Comparison of ENCODE assay signal across 7 mouse cellular contexts in the genomic region with DNA sequence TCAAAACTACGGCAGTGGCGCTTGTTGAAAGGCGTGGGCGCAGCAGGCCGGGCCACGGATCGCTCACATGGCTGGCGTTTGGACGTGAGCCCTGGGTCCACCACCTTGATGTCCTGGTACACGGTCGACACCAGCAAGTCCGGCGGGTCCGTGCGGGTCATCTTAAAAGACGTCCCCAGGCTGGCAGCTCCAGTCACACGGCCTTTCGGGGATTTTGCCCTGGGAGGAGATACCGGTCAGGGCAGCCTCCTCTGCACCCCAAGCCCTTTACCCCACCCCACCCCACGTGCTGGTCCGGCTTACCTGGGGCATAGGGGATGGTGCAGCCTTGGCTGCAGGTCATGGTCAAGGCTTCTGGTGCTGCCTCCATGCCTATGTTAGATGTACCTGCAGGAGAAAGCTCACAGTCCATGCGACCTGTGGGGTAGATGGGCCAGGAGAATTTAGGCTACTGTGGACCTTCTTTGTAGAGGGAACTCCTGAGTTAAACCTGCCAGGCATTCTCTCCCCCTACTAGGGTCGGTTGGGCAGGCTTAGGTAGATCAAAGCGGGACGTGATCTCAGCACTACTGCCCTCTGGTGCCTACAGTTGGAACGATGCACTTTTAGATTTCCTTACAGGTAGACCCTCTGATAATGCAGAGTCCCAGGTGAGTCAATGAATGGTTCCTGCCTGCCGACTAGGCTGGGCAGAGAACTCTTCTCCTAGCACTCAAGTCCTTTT. TPM values are rescaled to one million over a fixed set of nuclear protein-coding genes. Genes with fewer than 3 reads are reported as not detected.
DNase-seq lines count a peak whose midpoint lies in the region; ATAC-seq and TF ChIP-seq lines count a peak whose summit lies in the region.

No protein-coding gene starts in this region.

- H3K4me1 ChIP-seq in embryonic facial prominence, embryonic 12.5 days: peaks cover 51% of the 10 kb centered on the region
- peaks cover 11% of the 10 kb centered on the region for H3K4me1 ChIP-seq in liver, adult 2 months (ENCODE audit: control insufficient read depth, insufficient read depth, low read length)
- H3K4me1 ChIP-seq in neural tube, embryonic 12.5 days: peaks cover 70% of the 10 kb centered on the region

- H3K36me3 ChIP-seq in embryonic facial prominence, embryonic 12.5 days: peaks cover 22% of the 10 kb centered on the region
- H3K36me3 ChIP-seq in liver, adult 2 months (ENCODE audit: control insufficient read depth, insufficient read depth, low read length): peaks cover 3% of the 10 kb centered on the region; the same call in 1 of the 2 replicates
- peaks cover 20% of the 10 kb centered on the region for H3K36me3 ChIP-seq in neural tube, embryonic 12.5 days

- no peaks in the 10 kb centered on the region for H3K9me3 ChIP-seq in embryonic facial prominence, embryonic 12.5 days
- no peaks in the 10 kb centered on the region for H3K9me3 ChIP-seq in neural tube, embryonic 12.5 days

- no peak overlapping the region for H3K9ac ChIP-seq in embryonic facial prominence, embryonic 12.5 days
- no peak overlapping the region for H3K9ac ChIP-seq in liver, adult 2 months (ENCODE audit: low read depth, low read length)
- H3K9ac ChIP-seq in neural tube, embryonic 12.5 days: no peak overlapping the region

- 5% methylated on average over 27 of the region's 27 CpGs for WGBS in embryonic facial prominence, embryonic 12.5 days
- 2% methylated on average over 27 of the region's 27 CpGs for WGBS in liver, adult 2 months
- 6% methylated on average over 27 of the region's 27 CpGs for WGBS in neural tube, embryonic 12.5 days

- peak overlapping the region; percentile 25; the same call in 1 of the 2 replicates for H3K4me3 ChIP-seq in embryonic facial prominence, embryonic 12.5 days
- no peak overlapping the region for H3K4me3 ChIP-seq in liver, adult 2 months (ENCODE audit: insufficient read depth, low read depth, low read length)
- peak overlapping the region; percentile 0; the same call in 1 of the 2 replicates for H3K4me3 ChIP-seq in neural tube, embryonic 12.5 days

- TF ChIP-seq CTCF in liver, adult 2 months (IDR thresholded peaks at IDR 0.05; ENCODE audit: low read depth, low read length): peak; percentile 63

- DNase-seq in CD8-positive naive resting alpha-beta T cell, adult 2 months (ENCODE audit: low read depth in 2 of 2, low spot score in 2 of 2): peak; percentile 54 to 70
- peak; percentile 3 for DNase-seq in Muller cell, postnatal 12 days (ENCODE audit: inconsistent ontology term)
- DNase-seq in liver, adult 2 months (ENCODE audit: extremely low read depth, low read depth, low spot score): no peak
- DNase-seq in urinary bladder, postnatal 4 days (ENCODE audit: low spot score in 2 of 2): no peak

- no peaks in the 10 kb centered on the region for H3K79me2 ChIP-seq in liver, adult 2 months (ENCODE audit: control insufficient read depth, insufficient read depth, low read length)

- no peak for TF ChIP-seq POLR2A in liver, adult 2 months (IDR thresholded peaks at IDR 0.05; ENCODE audit: extremely low read depth, insufficient read depth, low read length)

- no peak for ATAC-seq in embryonic facial prominence, embryonic 12.5 days (ENCODE audit: insufficient number of reproducible peaks, insufficient read depth, low FRiP score, low TSS enrichment)
- ATAC-seq in inflammation-experienced regulatory T-cells, adult 6 months: peak; percentile 57
- no peak for ATAC-seq in neural tube, embryonic 12.5 days (ENCODE audit: low FRiP score, low read depth)

- no peak overlapping the region for H3K27ac ChIP-seq in embryonic facial prominence, embryonic 12.5 days
- H3K27ac ChIP-seq in liver, adult 2 months (replicated peaks; ENCODE audit: insufficient read depth, low read depth, low read length): no peak overlapping the region
- H3K27ac ChIP-seq in neural tube, embryonic 12.5 days: no peak overlapping the region

- H3K4me2 ChIP-seq in embryonic facial prominence, embryonic 12.5 days (replicated peaks): peak overlapping the region; percentile 40
- peak overlapping the region; percentile 37 for H3K4me2 ChIP-seq in neural tube, embryonic 12.5 days (replicated peaks)

- peaks cover 58% of the 10 kb centered on the region for H3K27me3 ChIP-seq in embryonic facial prominence, embryonic 12.5 days
- peaks cover 30% of the 10 kb centered on the region for H3K27me3 ChIP-seq in liver, adult 2 months (ENCODE audit: control insufficient read depth, insufficient read depth, low read length)
- H3K27me3 ChIP-seq in neural tube, embryonic 12.5 days (replicated peaks): peaks cover 59% of the 10 kb centered on the region

RNA-seq across cellular contexts. Expression of a gene that starts 1.7 kb away (rescaled TPM):
- polyA plus RNA-seq in embryonic facial prominence, embryonic 12.5 days (2016; fragmentation: Nextera tagmentation; extraction: Ambion mirVana): 0.20 and 0.24 TPM in 2 replicates
- polyA plus RNA-seq in inflammation-experienced regulatory T-cells, adult 6 months (2017; shearing (Covaris generic)): under 1 TPM in 1 of 3 experiments, not detected in 2; 0.07 TPM
- not detected in 2 replicates for total RNA-seq in liver, adult 2 months (2014; rRNA removed)
- polyA plus RNA-seq in liver, adult 2 months (2012; rRNA removed): 0.06 and 0.07 TPM in 2 replicates
- polyA plus RNA-seq in neural tube, embryonic 12.5 days (2016; fragmentation: Nextera tagmentation; extraction: Ambion mirVana): 2.3 and 3.0 TPM in 2 replicates

RNA-seq across cellular contexts. Expression of a gene that starts 4.9 kb away (rescaled TPM):
- polyA plus RNA-seq in embryonic facial prominence, embryonic 12.5 days (2016; fragmentation: Nextera tagmentation; extraction: Ambion mirVana): 156 and 177 TPM in 2 replicates
- 10 to 100 TPM; 37.0 to 64.3 (median 56.2) TPM for polyA plus RNA-seq in inflammation-experienced regulatory T-cells, adult 6 months (2017; shearing (Covaris generic))
- 6.7 and 8.2 TPM in 2 replicates for total RNA-seq in liver, adult 2 months (2014; rRNA removed)
- polyA plus RNA-seq in liver, adult 2 months (2012; rRNA removed): 38.3 and 39.4 TPM in 2 replicates
- 169 and 176 TPM in 2 replicates for polyA plus RNA-seq in neural tube, embryonic 12.5 days (2016; fragmentation: Nextera tagmentation; extraction: Ambion mirVana)

RNA-seq across cellular contexts. Expression of a gene that starts 5.3 kb away (rescaled TPM):
- polyA plus RNA-seq in embryonic facial prominence, embryonic 12.5 days (2016; fragmentation: Nextera tagmentation; extraction: Ambion mirVana): 4.2 and 10.1 TPM in 2 replicates
- polyA plus RNA-seq in inflammation-experienced regulatory T-cells, adult 6 months (2017; shearing (Covaris generic)): 1 to 10 TPM in 2 of 3 experiments, under 1 TPM in 1; 0.85 to 2.2 (median 1.3) TPM
- 7.5 and 7.8 TPM in 2 replicates for total RNA-seq in liver, adult 2 months (2014; rRNA removed)
- 1.5 and 2.0 TPM in 2 replicates for polyA plus RNA-seq in liver, adult 2 months (2012; rRNA removed)
- polyA plus RNA-seq in neural tube, embryonic 12.5 days (2016; fragmentation: Nextera tagmentation; extraction: Ambion mirVana): 1.7 and 4.8 TPM in 2 replicates

RNA-seq across cellular contexts. Expression of a gene that starts 22.3 kb away (rescaled TPM):
- 310 and 331 TPM in 2 replicates for polyA plus RNA-seq in embryonic facial prominence, embryonic 12.5 days (2016; fragmentation: Nextera tagmentation; extraction: Ambion mirVana)
- 100 to 1,000 TPM; 246 to 394 (median 269) TPM for polyA plus RNA-seq in inflammation-experienced regulatory T-cells, adult 6 months (2017; shearing (Covaris generic))
- total RNA-seq in liver, adult 2 months (2014; rRNA removed): 206 and 247 TPM in 2 replicates
- 153 and 186 TPM in 2 replicates for polyA plus RNA-seq in liver, adult 2 months (2012; rRNA removed)
- polyA plus RNA-seq in neural tube, embryonic 12.5 days (2016; fragmentation: Nextera tagmentation; extraction: Ambion mirVana): 386 TPM in 2 replicates

RNA-seq across cellular contexts. Expression of a gene that starts 28.4 kb away (rescaled TPM):
- 79.0 and 84.9 TPM in 2 replicates for polyA plus RNA-seq in embryonic facial prominence, embryonic 12.5 days (2016; fragmentation: Nextera tagmentation; extraction: Ambion mirVana)
- 10 to 100 TPM; 14.0 to 28.3 (median 18.0) TPM for polyA plus RNA-seq in inflammation-experienced regulatory T-cells, adult 6 months (2017; shearing (Covaris generic))
- total RNA-seq in liver, adult 2 months (2014; rRNA removed): 11.7 and 15.4 TPM in 2 replicates
- polyA plus RNA-seq in liver, adult 2 months (2012; rRNA removed): 20.6 and 29.6 TPM in 2 replicates
- 78.3 and 82.5 TPM in 2 replicates for polyA plus RNA-seq in neural tube, embryonic 12.5 days (2016; fragmentation: Nextera tagmentation; extraction: Ambion mirVana)

Comparison
In these comparisons a context has a peak if more than half of its experiments do, and no peak if none do; other contexts are left out.
1. DNase-seq: peak in CD8-positive naive resting alpha-beta T cell, adult 2 months (2 of 2) and Muller cell, postnatal 12 days (single experiment); none in liver, adult 2 months (single experiment) and urinary bladder, postnatal 4 days (0 of 2).